Mouse (Mus musculus): ENCODE measurements around the gene E2f6. TPM values are rescaled to one million over a fixed set of nuclear protein-coding genes. Genes with fewer than 3 reads are reported as not detected.

Gene E2f6
- polyA plus RNA-seq, 1 experiment, result 40.1 TPM

DNA sequence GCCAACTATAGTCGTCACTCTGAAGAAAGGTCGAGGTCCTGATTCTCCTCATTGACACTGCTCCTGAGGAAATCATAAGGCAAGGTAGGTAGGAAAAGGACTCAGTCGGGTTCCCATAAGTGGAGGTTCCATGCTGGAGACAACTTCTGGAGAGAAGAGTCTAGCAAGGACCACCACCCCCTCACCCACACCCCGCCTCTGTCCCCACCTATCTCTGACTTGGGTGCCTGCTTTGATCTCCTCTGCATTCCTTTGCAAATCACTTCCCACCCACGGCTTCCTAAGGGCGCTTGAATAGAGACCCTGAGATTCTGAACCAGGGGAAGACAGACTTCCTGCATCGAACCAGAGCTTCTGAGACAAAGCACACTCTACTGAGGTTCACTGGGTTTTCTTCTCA is 56.5 kb downstream of the E2f6 start:
- H3K4me3 ChIP-seq (ENCODE audit: insufficient read depth, low read length), result no peak overlapping the region
- TF ChIP-seq POLR2A (IDR thresholded peaks at IDR 0.05; ENCODE audit: extremely low read depth, insufficient read depth, low read length), result no peak
- TF ChIP-seq CTCF (IDR thresholded peaks at IDR 0.05; ENCODE audit: extremely low read depth, insufficient read depth, low read length), result no peak
- peaks cover 5% of the 10 kb centered on the region for H3K4me1 ChIP-seq (ENCODE audit: control insufficient read depth, insufficient read depth, low read length)
- H3K27ac ChIP-seq (ENCODE audit: insufficient read depth, low read length), result no peak overlapping the region

- Histone ChIP-seq H3K4me1 (ENCODE audit: control insufficient read depth, insufficient read depth, low read length) (peaks cover 10% of the 10 kb centered on the region), H3K4me3 (ENCODE audit: insufficient read depth, low read length) (no peak overlapping the region), H3K27ac (ENCODE audit: insufficient read depth, low read length) (no peak overlapping the region)
- TF ChIP-seq CTCF (IDR thresholded peaks at IDR 0.05; ENCODE audit: extremely low read depth, insufficient read depth, low read length), result no peak
Measured at GRCm38 (mm10) chr12:16868618-16869017, 57.9 kb downstream of the E2f6 start.

GRCm38 (mm10) chr12:16869091-16869778 is 58.5 kb downstream of the E2f6 start:
- peaks cover 12% of the 10 kb centered on the region for H3K4me1 ChIP-seq (ENCODE audit: control insufficient read depth, insufficient read depth, low read length)
- no peak overlapping the region for H3K4me3 ChIP-seq (ENCODE audit: insufficient read depth, low read length)
- H3K27ac ChIP-seq (ENCODE audit: insufficient read depth, low read length), result no peak overlapping the region
- TF ChIP-seq POLR2A (IDR thresholded peaks at IDR 0.05; ENCODE audit: extremely low read depth, insufficient read depth, low read length), result no peak
- TF ChIP-seq CTCF (IDR thresholded peaks at IDR 0.05; ENCODE audit: extremely low read depth, insufficient read depth, low read length), result no peak

DNA sequence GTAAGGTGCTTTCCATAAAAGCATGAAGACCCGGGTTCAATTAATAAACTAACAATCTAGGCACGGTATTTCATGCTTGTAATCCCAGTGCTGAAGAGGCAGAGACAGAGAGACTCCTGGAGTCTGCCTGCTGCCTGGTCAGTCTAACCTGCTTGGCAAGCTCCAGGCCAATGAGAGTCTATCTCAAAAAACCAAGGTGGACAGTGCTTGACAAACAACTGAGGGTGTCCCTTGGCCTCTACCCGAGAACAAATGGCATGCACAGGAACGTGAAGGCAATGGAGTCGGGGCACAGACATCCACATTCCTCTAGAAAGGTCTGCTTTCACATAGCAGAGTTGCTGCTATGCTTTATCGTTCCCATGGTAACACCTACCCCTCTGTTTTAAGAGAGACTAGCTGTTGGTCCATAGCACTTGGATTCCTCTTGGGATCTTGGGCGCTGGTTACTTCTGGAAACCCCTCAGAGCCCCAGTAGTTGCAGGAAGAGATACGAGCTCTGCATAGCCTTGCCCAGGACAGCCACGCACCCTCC is 59.2 kb downstream of the E2f6 start:
- Histone ChIP-seq H3K4me1 (ENCODE audit: control insufficient read depth, insufficient read depth, low read length) (peaks cover 14% of the 10 kb centered on the region), H3K27ac (ENCODE audit: insufficient read depth, low read length) (no peak overlapping the region), H3K4me3 (ENCODE audit: insufficient read depth, low read length) (no peak overlapping the region)
- no peak for TF ChIP-seq POLR2A (IDR thresholded peaks at IDR 0.05; ENCODE audit: extremely low read depth, insufficient read depth, low read length)
- no peak for TF ChIP-seq CTCF (IDR thresholded peaks at IDR 0.05; ENCODE audit: extremely low read depth, insufficient read depth, low read length)

- no peak overlapping the region for H3K4me3 ChIP-seq (ENCODE audit: insufficient read depth, low read length)
- TF ChIP-seq CTCF (IDR thresholded peaks at IDR 0.05; ENCODE audit: extremely low read depth, insufficient read depth, low read length), result no peak
- TF ChIP-seq POLR2A (IDR thresholded peaks at IDR 0.05; ENCODE audit: extremely low read depth, insufficient read depth, low read length), result no peak
- peaks cover 14% of the 10 kb centered on the region for H3K4me1 ChIP-seq (ENCODE audit: control insufficient read depth, insufficient read depth, low read length)
- no peak overlapping the region for H3K27ac ChIP-seq (ENCODE audit: insufficient read depth, low read length)
Measured at GRCm38 (mm10) chr12:16870405-16871068, 59.8 kb downstream of the E2f6 start.

- H3K4me3 ChIP-seq (ENCODE audit: insufficient read depth, low read length), result no peak overlapping the region
- TF ChIP-seq POLR2A (IDR thresholded peaks at IDR 0.05; ENCODE audit: extremely low read depth, insufficient read depth, low read length), result no peak
- no peak for TF ChIP-seq CTCF (IDR thresholded peaks at IDR 0.05; ENCODE audit: extremely low read depth, insufficient read depth, low read length)
Measured at GRCm38 (mm10) chr12:16872006-16872405, 61.2 kb downstream of the E2f6 start.

DNA sequence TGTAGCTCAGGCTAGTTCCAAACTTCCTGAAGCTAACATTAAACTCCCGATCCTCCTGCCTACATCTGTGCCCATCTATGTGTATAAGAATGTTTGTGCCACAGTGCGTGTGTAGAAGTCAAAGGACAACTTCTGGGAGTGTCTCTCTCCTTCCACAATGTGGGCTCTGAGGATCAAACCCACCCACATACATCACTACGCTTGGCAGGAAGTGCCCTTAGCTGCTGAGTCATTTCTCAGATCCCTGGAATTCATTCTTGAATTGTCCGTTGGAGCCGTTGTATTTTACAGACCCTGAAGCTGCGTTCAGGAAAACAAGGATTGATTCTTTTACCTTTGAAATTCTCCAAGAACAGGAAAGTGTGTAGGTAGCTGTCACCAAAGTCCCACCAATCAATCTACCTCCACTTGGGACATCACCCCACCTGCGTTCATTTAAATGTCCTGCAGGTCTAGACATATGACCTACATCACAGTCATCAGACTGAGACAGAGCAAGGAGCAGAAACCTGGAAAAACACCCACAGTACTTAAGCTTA is 62.2 kb downstream of the E2f6 start:
- H3K4me3 ChIP-seq (ENCODE audit: insufficient read depth, low read length), result no peak overlapping the region
- H3K27ac ChIP-seq (ENCODE audit: insufficient read depth, low read length), result peak overlapping the region; percentile 58; the same call in 1 of the 2 replicates
- TF ChIP-seq POLR2A (IDR thresholded peaks at IDR 0.05; ENCODE audit: extremely low read depth, insufficient read depth, low read length) (no peak), CTCF (IDR thresholded peaks at IDR 0.05; ENCODE audit: extremely low read depth, insufficient read depth, low read length) (no peak)
- H3K4me1 ChIP-seq (ENCODE audit: control insufficient read depth, insufficient read depth, low read length), result peaks cover 16% of the 10 kb centered on the region

More at GRCm38 (mm10) chr12:16872006-16872405, 61.2 kb downstream of the E2f6 start:
- Histone ChIP-seq H3K27ac (ENCODE audit: insufficient read depth, low read length) (no peak overlapping the region), H3K4me1 (ENCODE audit: control insufficient read depth, insufficient read depth, low read length) (peaks cover 14% of the 10 kb centered on the region)

- no peak overlapping the region for H3K4me3 ChIP-seq (ENCODE audit: insufficient read depth, low read length)
- H3K4me1 ChIP-seq (ENCODE audit: control insufficient read depth, insufficient read depth, low read length), result peaks cover 16% of the 10 kb centered on the region
- H3K27ac ChIP-seq (ENCODE audit: insufficient read depth, low read length), result 0 out of 2 replicates have a peak overlapping the region, but pooled peaks have one; percentile 58
- TF ChIP-seq CTCF (IDR thresholded peaks at IDR 0.05; ENCODE audit: extremely low read depth, insufficient read depth, low read length) (no peak), POLR2A (IDR thresholded peaks at IDR 0.05; ENCODE audit: extremely low read depth, insufficient read depth, low read length) (no peak)
Measured at GRCm38 (mm10) chr12:16873549-16873948, 62.8 kb downstream of the E2f6 start.

- peaks cover 16% of the 10 kb centered on the region for H3K4me1 ChIP-seq (ENCODE audit: control insufficient read depth, insufficient read depth, low read length)
- no peak for TF ChIP-seq POLR2A (IDR thresholded peaks at IDR 0.05; ENCODE audit: extremely low read depth, insufficient read depth, low read length)
- TF ChIP-seq CTCF (IDR thresholded peaks at IDR 0.05; ENCODE audit: extremely low read depth, insufficient read depth, low read length), result no peak
- no peak overlapping the region; the same call in 1 of the 2 replicates for H3K27ac ChIP-seq (ENCODE audit: insufficient read depth, low read length)
- no peak overlapping the region for H3K4me3 ChIP-seq (ENCODE audit: insufficient read depth, low read length)
Measured at GRCm38 (mm10) chr12:16874086-16874485, 63.3 kb downstream of the E2f6 start.

Measured in cortical plate, adult 2 months (tissue).